Mouse (Mus musculus) T-cell, adult 2 months (primary cell): Measurements from ENCODE around the gene Ano8.

Experiments
- DNase-seq: peaks from one replicate; pipeline ENCODE4 v3.0.0; 2022; ENCODE audit warnings: low spot score

The Ano8 gene

GRCm38 (mm10) chr8:71498816-71499690 lies 13.3 kb upstream of the Ano8 start:
- DNase-seq: no peak

- no peak for DNase-seq
These were observed 12.2 kb upstream of the Ano8 start for GRCm38 (mm10) chr8:71497881-71498501.

DNA sequence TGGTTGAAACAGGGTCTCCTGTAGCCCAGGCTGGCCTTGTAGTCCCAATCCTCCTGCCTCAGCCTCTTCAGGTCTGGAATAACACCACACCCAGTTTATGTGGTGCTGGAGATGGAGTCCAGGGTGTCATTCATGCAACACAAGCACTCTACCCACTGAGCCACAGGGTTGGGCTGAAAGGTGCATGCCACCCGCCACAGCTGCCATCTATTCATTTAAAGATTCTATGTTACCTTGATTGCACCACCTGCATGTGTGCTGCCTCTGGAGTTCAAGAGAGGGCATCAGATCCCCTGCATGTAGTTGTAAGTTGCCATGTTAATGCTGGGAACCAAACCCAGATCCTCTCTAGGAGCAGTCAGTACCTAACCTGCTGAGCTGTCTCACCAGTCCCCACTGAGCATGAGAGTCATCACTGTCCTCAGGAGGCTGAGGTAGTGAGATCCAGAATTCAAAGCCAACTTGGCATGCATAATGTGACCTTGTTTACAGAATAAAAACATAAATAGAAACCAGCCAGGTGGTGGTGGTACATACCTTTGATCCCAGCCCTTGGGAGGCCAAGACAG lies 11.4 kb upstream of the Ano8 start:
- no peak for DNase-seq

- DNase-seq: no peak
These were observed 10.7 kb upstream of the Ano8 start for GRCm38 (mm10) chr8:71496481-71496880.

GRCm38 (mm10) chr8:71495811-71496210 lies 10.0 kb upstream of the Ano8 start:
- no peak for DNase-seq

DNA sequence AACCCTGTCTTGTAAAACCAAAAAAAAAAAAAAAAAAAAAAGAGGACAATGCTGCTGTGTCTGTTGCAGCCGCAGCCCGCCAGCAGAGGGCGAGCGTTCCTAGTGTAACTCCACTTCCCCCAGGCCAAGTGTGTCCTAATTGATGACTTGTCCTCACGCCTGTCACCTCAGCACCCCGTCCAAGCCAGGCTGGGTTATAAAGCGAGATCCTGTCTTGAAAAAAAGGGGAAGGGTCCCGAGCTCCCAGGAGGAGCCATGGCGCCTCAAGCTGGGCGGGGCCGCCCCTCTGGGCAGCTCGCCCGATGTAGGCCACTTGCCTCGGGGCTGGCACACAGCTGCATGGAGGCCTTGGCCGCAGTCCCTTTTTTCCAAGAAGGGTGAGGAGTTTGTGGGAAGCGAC lies 9.3 kb upstream of the Ano8 start:
- DNase-seq: peak; percentile 70

DNA sequence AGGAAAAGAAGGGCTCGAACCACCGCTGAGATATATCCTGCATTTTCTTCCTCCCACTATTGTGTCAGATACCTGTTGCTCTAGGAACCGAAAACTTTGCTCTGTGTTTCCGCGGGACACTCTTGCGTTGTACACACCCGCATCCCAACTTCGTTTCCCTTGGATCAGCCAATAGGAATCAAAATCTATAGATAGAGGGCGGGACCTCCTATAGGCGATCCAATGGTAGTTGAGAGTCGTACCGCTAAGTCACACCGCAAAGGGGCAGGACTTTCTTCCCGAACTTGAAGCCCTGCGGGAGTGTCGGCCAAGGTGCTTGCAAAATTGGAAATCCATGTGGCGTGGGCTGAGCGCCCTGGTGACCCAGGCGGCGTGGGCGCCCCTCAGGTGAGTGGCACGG lies 2.7 kb upstream of the Ano8 start:
- peak; percentile 89 for DNase-seq

GRCm38 (mm10) chr8:71487691-71488445 lies 2.1 kb upstream of the Ano8 start, which contains the start of gene Gtpbp3:
Gene Gtpbp3, plus strand, starts transcription at chr8:71488103.
- DNase-seq: peak; percentile 76

- no peak for DNase-seq
These were observed 370 bp upstream of the Ano8 start for GRCm38 (mm10) chr8:71486136-71486529.

DNA sequence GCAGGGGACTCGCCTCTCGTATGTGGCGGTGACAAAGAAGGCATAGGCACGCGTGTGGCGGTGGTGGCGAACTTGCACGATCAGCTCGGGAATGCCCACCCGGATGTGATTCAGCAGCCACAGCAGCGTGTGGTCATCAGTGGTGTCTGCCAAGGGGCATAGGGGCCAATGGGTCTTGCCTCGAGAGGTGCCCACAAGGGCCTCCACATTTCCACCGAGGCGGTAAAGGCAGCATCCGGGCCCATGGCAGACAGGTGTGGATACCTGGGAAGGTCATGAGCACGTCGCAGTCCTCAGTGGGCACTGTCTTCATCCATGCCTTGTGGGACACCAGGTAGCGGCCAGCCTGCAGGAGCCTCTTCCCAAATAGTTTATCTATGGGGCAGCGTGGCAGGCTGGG lies 1.0 kb downstream of the Ano8 start:
- DNase-seq: no peak

DNA sequence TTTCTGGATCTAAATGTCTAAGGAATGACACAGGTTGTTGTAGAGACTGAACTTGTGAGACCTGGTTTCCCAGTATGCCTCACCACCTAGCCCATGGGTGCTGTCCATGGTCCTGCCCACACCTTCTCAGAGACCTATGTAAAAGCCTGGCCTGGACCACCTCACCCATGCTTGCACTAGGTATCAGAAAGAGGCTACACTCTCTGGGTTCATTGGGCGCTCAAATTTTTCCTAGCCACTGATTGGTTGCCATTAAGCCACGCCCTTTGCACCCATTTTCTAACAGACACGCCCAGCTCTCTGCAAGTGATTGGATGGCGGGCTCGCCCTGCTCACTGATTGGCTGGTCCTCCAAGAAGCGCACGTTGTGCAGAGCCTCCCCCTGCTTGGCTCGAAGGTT lies 1.8 kb downstream of the Ano8 start:
- no peak for DNase-seq

GRCm38 (mm10) chr8:71478943-71479342 lies 6.8 kb downstream of the Ano8 start:
- DNase-seq: no peak

DNA sequence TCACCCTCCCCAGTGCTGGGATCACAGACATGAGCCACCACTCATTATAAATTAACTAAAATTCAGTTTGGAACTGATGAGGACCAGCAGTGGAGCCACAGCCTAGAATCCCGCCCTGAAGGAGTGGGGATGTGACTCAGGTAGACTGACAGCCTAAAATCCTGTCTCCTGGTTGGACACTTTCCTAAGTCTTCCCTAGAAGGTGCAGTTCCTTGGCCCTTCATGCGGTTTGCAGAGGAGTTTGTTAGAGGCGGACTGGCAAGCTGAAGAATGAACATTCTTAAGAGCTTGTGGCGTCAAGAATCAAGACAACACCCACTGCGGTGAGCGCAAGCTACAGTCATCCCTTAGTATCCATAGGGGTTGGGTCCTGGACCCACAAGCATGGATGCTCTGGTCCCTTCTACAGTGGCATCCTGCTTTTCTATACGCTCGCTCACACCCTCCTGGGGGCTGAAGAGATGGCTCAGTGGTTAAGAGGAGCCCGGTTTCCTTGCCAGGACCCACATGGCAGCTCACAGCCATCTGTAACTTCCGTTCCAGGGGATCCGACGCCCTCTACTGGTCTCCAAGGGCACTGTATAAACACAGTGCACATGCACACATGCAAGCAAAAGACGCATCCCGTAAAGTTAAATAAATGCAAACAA lies 8.4 kb downstream of the Ano8 start:
- DNase-seq: peak; percentile 48

DNA sequence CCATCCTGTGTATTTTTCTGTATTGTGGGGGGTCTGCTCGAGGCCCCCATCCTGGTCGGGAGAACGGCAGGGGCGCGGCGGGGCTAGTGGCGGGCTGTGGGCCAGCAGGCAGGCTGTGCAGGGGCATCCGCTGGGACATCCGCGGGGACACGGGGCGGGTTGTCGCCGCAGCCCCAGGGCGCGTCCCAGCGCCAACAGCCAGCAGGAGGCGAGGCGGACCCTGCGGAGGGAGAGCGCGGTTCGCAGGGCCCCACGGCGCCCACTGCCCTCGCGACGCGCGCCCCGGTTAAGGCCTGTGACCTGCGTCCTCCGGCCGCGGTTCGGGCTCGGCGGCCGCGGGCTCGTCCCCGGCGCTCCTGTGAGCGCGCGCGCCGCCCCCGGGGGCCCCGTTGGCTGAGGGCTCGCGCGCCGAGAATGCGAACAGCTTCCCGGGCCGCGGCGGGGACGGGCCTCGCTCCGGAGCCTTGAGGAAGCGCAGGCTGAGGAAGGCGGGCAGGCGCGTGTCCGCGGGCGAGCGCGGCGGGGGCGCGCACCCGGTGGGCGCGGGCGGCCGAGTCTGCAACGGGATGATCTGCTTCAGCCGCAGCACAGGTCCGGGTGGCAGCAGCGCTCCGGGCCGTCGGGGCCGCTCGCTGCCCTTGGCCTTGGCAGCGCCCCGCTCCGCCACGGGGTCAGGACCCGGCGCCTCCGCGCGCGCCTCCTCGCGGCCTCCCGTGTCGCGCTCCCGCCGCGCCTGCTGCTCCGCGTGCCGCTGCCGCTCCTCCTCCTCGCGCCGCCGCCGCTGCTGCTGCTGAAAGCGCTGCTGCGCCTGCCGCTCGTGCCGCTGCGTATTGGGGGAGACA lies 9.4 kb downstream of the Ano8 start:
- peak; percentile 69 for DNase-seq

- DNase-seq: no peak
These were observed 10.1 kb downstream of the Ano8 start for GRCm38 (mm10) chr8:71475702-71476075.

DNA sequence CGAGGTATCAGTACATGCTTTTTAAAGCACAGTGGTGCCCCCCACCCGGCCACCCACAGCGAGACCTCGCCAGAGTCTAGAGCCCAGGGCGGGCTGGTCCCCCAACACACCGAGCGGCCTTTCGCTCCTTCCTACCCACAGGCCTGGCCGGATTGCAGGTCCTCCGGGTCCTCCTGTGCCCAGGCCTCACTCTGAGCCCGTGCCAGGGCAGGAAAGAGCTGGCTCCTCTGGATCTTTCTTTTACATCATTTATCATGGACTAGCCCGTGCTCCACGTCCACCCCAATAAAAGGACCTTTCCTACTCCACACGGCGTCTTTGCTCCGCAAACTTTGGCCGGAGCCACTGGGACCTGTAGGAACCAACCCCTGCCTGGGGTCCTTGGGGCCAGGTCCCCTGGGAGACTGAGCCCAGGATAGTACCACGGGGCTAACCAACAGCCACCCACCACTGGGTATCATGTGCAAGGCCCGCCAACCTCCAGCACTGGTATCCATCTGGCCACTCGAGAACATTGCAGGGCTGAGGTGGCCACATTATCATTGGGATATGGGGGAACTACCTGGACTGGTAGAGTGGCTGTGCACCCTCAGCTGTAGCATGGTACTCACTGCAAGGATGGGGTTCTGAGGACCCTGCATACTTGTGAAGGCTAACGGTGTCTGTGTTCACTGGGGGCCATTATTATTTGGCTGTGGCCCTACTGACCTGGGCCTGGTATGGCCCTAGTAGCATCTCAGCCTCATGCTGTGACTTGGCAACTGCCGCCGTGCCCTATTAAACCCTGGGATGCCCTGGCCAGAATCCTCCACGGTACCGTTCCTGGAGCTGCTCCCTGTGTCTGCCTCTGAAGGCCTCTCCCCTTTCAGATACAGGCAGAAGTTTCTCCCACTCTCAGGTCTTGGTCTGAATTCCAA lies 10.7 kb downstream of the Ano8 start:
- no peak for DNase-seq

DNA sequence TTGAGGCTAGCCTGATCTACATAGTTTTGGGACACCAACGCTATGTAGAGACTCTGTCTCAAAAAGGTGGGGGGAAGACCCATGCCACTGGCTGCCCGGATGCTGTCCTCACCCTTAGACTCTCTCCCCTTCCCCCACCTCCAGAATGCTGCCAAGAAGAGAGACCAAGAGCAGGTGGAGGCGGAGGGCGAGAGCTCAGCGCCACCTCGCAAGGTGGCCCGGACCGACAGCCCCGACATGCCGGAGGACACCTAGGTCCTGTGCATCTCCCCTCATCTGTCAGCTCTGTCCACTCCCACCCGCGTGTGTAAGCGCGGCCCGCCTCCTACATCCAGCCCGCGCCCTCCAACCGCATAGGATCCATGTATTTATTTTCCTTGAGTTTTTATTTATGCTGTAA lies 11.4 kb downstream of the Ano8 start:
- DNase-seq: no peak

DNA sequence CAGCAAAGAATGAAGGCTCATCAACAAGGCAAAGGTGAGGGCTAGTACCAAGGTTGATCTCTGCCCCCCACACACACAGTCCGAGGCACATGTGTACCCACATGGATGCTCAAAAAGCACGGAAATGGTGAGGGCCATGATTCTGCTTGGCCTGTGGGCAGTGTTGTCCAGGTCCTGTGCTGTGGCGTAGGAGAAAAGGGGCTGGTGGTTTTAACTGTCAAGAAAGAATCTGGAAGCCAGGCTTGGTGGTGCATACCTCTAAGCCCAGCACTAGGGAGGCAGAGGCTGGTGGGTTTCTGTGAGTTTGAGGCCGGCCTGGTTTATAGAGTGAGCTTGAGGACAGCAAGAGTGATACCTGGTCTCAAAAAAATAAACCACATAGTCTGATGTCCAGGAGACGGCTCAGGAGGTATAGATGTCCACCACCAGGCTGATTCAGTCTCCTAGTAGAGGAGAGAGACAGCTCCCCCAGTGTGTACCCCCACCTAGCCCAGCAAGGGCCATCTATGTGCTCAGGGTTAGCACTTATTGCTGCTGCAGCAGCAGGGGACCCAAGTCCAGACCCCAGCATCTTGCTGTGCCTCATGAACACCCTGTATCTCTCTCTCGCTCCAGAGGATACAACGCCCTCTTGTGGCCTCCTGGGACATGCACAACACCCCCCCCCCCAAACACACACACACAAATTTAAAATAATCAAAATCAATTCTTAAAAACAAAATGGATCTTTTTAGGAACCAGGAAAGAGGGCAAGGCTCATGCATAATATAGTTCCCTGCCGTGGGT lies 13.0 kb downstream of the Ano8 start:
- DNase-seq: no peak

DNA sequence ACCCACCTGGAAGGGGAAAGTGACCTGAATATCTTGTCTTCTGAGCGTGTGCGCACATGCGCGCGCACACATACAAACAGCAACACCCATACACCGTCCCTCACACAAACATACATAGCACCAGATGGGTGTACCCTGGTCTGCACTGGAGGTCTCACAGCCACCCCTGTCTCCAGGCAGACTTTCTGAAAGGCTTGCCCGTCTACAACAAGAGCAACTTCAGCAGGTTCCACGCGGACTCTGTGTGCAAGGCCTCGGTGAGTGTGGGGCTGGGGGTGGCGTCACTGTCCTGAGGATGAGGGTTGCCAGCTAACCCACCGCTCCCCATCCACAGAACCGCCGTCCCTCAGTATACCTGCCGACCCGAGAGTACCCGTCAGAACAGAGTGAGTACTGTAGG lies 13.9 kb downstream of the Ano8 start:
- no peak for DNase-seq
